ENCODE assay signal across 24 mouse cellular contexts in the genomic region with DNA sequence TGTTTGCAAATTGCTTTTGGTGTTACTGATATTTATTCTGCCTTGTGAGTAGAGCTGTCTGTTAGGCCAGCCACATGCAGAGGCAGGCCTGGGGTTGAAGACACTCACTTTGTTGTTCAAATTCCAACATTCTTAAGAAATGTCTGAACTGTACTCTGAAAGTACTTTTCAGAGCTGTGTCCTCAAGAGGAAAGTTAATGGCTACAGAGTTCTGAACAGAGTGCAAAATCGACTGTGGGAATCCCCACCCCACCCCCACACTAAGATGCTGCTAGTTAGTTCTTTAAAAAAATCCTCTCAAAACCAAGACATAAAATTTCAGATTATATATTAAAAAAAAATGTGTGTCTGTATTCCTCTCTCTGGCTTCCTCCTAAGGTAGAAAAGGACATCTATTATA.
DNase-seq lines count a peak whose midpoint lies in the region; ATAC-seq and TF ChIP-seq lines count a peak whose summit lies in the region.
"Had no signal": no experiment of that assay in that cellular context is flagged by ENCODE, and none has a peak within 500 bp of the region (broad histone marks: within the 10 kb centered on the region; RNA-seq: fewer than 3 reads in every experiment).

No protein-coding gene starts in this region.

- no peaks in the 10 kb centered on the region for H3K27me3 ChIP-seq in forebrain, embryonic 10.5 days (ENCODE audit: poor library complexity, severe bottlenecking)
- H3K27me3 ChIP-seq in forebrain, embryonic 11.5 days (ENCODE audit: control insufficient read depth, insufficient read depth, low read length): no peaks in the 10 kb centered on the region
- no peaks in the 10 kb centered on the region for H3K27me3 ChIP-seq in lung, embryonic 14.5 days (ENCODE audit: insufficient read depth, low read length)
- H3K27me3 ChIP-seq in forebrain, embryonic 16.5 days (replicated peaks; ENCODE audit: control insufficient read depth, insufficient read depth, low read length): no peaks in the 10 kb centered on the region
- H3K27me3 ChIP-seq in neural tube, embryonic 15.5 days (replicated peaks): no peaks in the 10 kb centered on the region
- H3K27me3 ChIP-seq: embryonic facial prominence, embryonic 15.5 days; intestine, embryonic 15.5 days; limb, embryonic 12.5 days; liver, embryonic 12.5 days had no signal

- peaks cover 35% of the 10 kb centered on the region for H3K4me1 ChIP-seq in forebrain, embryonic 10.5 days
- 0 out of 2 replicates have a peak, but pooled peaks cover 1% of the 10 kb centered on the region for H3K4me1 ChIP-seq in forebrain, embryonic 11.5 days (replicated peaks; ENCODE audit: control insufficient read depth, insufficient read depth, low read length)
- no peaks in the 10 kb centered on the region for H3K4me1 ChIP-seq in lung, embryonic 14.5 days (ENCODE audit: insufficient read depth)
- H3K4me1 ChIP-seq in forebrain, embryonic 16.5 days (replicated peaks; ENCODE audit: control insufficient read depth, insufficient read depth, low read length): peaks cover 13% of the 10 kb centered on the region
- H3K4me1 ChIP-seq in neural tube, embryonic 15.5 days: peaks cover 20% of the 10 kb centered on the region
- H3K4me1 ChIP-seq: embryonic facial prominence, embryonic 15.5 days; intestine, embryonic 15.5 days; limb, embryonic 12.5 days; liver, embryonic 12.5 days had no signal

- 66% methylated on average over 1 of the region's 1 CpGs for WGBS in forebrain, embryonic 10.5 days
- 41% methylated on average over 1 of the region's 1 CpGs for WGBS in forebrain, embryonic 11.5 days
- WGBS in lung, embryonic 14.5 days: 14% methylated on average over 1 of the region's 1 CpGs
- WGBS in forebrain, embryonic 16.5 days: 0% methylated on average over 1 of the region's 1 CpGs
- WGBS in neural tube, embryonic 15.5 days: 33% methylated on average over 1 of the region's 1 CpGs

- 0 out of 2 replicates have a peak overlapping the region, but pooled peaks have one; percentile 40 for H3K27ac ChIP-seq in forebrain, embryonic 10.5 days
- no peak overlapping the region for H3K27ac ChIP-seq in forebrain, embryonic 11.5 days (ENCODE audit: low read depth, low read length)
- no peak overlapping the region for H3K27ac ChIP-seq in lung, embryonic 14.5 days (ENCODE audit: low read depth)
- no peak overlapping the region for H3K27ac ChIP-seq in forebrain, embryonic 16.5 days (ENCODE audit: low read length)
- peak overlapping the region; percentile 67 for H3K27ac ChIP-seq in neural tube, embryonic 15.5 days (replicated peaks)
- H3K27ac ChIP-seq: embryonic facial prominence, embryonic 15.5 days; gastrocnemius, adult 2 months; intestine, embryonic 15.5 days; limb, embryonic 12.5 days; liver, embryonic 12.5 days had no signal

- no peak overlapping the region for H3K9ac ChIP-seq in forebrain, embryonic 11.5 days (ENCODE audit: low read length)
- no peak overlapping the region for H3K9ac ChIP-seq in lung, embryonic 14.5 days
- H3K9ac ChIP-seq in forebrain, embryonic 16.5 days (replicated peaks; ENCODE audit: low read depth, low read length): no peak overlapping the region
- no peak overlapping the region for H3K9ac ChIP-seq in neural tube, embryonic 15.5 days (replicated peaks)
- H3K9ac ChIP-seq: embryonic facial prominence, embryonic 15.5 days; intestine, embryonic 15.5 days; limb, embryonic 12.5 days; liver, embryonic 12.5 days had no signal

- ATAC-seq in forebrain, embryonic 11.5 days (replicated peaks; ENCODE audit: low FRiP score): no peak
- ATAC-seq in lung, embryonic 14.5 days (ENCODE audit: insufficient read depth): no peak
- peak; percentile 38; the same call in 1 of the 2 replicates for ATAC-seq in forebrain, embryonic 16.5 days
- no peak for ATAC-seq in neural tube, embryonic 15.5 days (ENCODE audit: low FRiP score)
- no peak for ATAC-seq in granulocyte monocyte progenitor cell, adult 5-6 weeks (replicated peaks; ENCODE audit: poor library complexity, severe bottlenecking)
- ATAC-seq: intestine, embryonic 15.5 days; liver, embryonic 12.5 days had no signal

- DNase-seq in forebrain, embryonic 10.5 days (ENCODE audit: extremely low spot score, low spot score): no peak
- DNase-seq in forebrain, embryonic 11.5 days (ENCODE audit: low spot score): no peak
- DNase-seq in lung, embryonic 14.5 days: peak; percentile 12
- DNase-seq in lung, postnatal 25 days (ENCODE audit: low spot score): no peak
- DNase-seq in left cerebral cortex, adult 11 months (ENCODE audit: low spot score): no peak
- DNase-seq: adrenal gland, postnatal 25 days; cerebellum, adult 11-12 months; gastrocnemius, adult 2 months; heart, adult 18-20 months; heart, postnatal 36 days; kidney, adult 9 months; kidney, postnatal 36 days; layer of hippocampus, adult 9-11 months; lung, adult 2 months; lung, postnatal 4 days; right cerebral cortex, adult 18-20 months; thymus, postnatal 14 days had no signal

- no peak overlapping the region for H3K4me2 ChIP-seq in forebrain, embryonic 11.5 days (ENCODE audit: low read depth, low read length, severe bottlenecking)
- H3K4me2 ChIP-seq in lung, embryonic 14.5 days: no peak overlapping the region
- H3K4me2 ChIP-seq in forebrain, embryonic 16.5 days (ENCODE audit: low read length): no peak overlapping the region
- no peak overlapping the region for H3K4me2 ChIP-seq in neural tube, embryonic 15.5 days
- H3K4me2 ChIP-seq: embryonic facial prominence, embryonic 15.5 days; intestine, embryonic 15.5 days; limb, embryonic 12.5 days; liver, embryonic 12.5 days had no signal

- no peaks in the 10 kb centered on the region for H3K9me3 ChIP-seq in forebrain, embryonic 10.5 days
- no peaks in the 10 kb centered on the region for H3K9me3 ChIP-seq in forebrain, embryonic 11.5 days (ENCODE audit: control insufficient read depth, low read length)
- no peaks in the 10 kb centered on the region for H3K9me3 ChIP-seq in lung, embryonic 14.5 days (ENCODE audit: low read depth, low read length)
- H3K9me3 ChIP-seq in forebrain, embryonic 16.5 days (ENCODE audit: control insufficient read depth, low read length): no peaks in the 10 kb centered on the region
- H3K9me3 ChIP-seq in neural tube, embryonic 15.5 days (replicated peaks): no peaks in the 10 kb centered on the region
- H3K9me3 ChIP-seq: embryonic facial prominence, embryonic 15.5 days; intestine, embryonic 15.5 days; limb, embryonic 12.5 days; liver, embryonic 12.5 days had no signal

- TF ChIP-seq CTCF in lung, embryonic 14.5 days (IDR thresholded peaks at IDR 0.05; ENCODE audit: low read depth): no peak

- H3K36me3 ChIP-seq in forebrain, embryonic 10.5 days (replicated peaks): no peaks in the 10 kb centered on the region
- no peaks in the 10 kb centered on the region for H3K36me3 ChIP-seq in forebrain, embryonic 11.5 days (ENCODE audit: control insufficient read depth, insufficient read depth, low read length)
- no peaks in the 10 kb centered on the region for H3K36me3 ChIP-seq in lung, embryonic 14.5 days (ENCODE audit: insufficient read depth)
- no peaks in the 10 kb centered on the region for H3K36me3 ChIP-seq in forebrain, embryonic 16.5 days (ENCODE audit: control insufficient read depth, insufficient read depth)
- H3K36me3 ChIP-seq in neural tube, embryonic 15.5 days: no peaks in the 10 kb centered on the region
- H3K36me3 ChIP-seq: embryonic facial prominence, embryonic 15.5 days; intestine, embryonic 15.5 days; limb, embryonic 12.5 days; liver, embryonic 12.5 days had no signal

- no peak overlapping the region for H3K4me3 ChIP-seq in forebrain, embryonic 10.5 days
- no peak overlapping the region for H3K4me3 ChIP-seq in forebrain, embryonic 11.5 days (ENCODE audit: low read depth, low read length)
- no peak overlapping the region for H3K4me3 ChIP-seq in lung, embryonic 14.5 days (ENCODE audit: low read depth, low read length)
- no peak overlapping the region for H3K4me3 ChIP-seq in forebrain, embryonic 16.5 days (replicated peaks; ENCODE audit: low read length)
- H3K4me3 ChIP-seq in neural tube, embryonic 15.5 days (replicated peaks): no peak overlapping the region
- H3K4me3 ChIP-seq: embryonic facial prominence, embryonic 15.5 days; gastrocnemius, adult 2 months; intestine, embryonic 15.5 days; limb, embryonic 12.5 days; liver, embryonic 12.5 days had no signal

Comparison
In these comparisons a context has a peak if more than half of its experiments do, and no peak if none do; other contexts are left out.
1. H3K27ac ChIP-seq: peak in forebrain, embryonic 10.5 days (single experiment) and neural tube, embryonic 15.5 days (single experiment); none in forebrain, embryonic 11.5 days (single experiment), lung, embryonic 14.5 days (single experiment) and forebrain, embryonic 16.5 days (single experiment).